Mouse (Mus musculus) limb, embryonic 15.5 days (tissue): ENCODE data around the gene Rbms3. TPM values are rescaled to one million over a fixed set of nuclear protein-coding genes. Genes with fewer than 3 reads are reported as not detected.
A peak's percentile ranks its signal among the peaks of the same experiment; 100 is the strongest.

Experiments used
- ATAC-seq: fragments of 200-750 bp; cut with Nextera tagmentation; 2 replicates; pipeline ENCODE4 v1.8.0; 2017; ENCODE audit warnings: low read depth, moderate TSS enrichment; ENCODE audit not compliant: insufficient number of reproducible peaks, low FRiP score, low TSS enrichment
- H3K27ac ChIP-seq: fragments of 300-500 bp; sonication (generic); 2 replicates; pipeline ENCODE4 v1.5.1; 2015; ENCODE audit warnings: moderate library complexity, mild to moderate bottlenecking, inconsistent platforms
- H3K27me3 ChIP-seq: fragments of 300-500 bp; sonication (generic); 2 replicates; pipeline ENCODE4 v1.6.1; 2015; ENCODE audit warnings: inconsistent platforms
- H3K36me3 ChIP-seq: fragments of 300-500 bp; sonication (generic); 2 replicates; pipeline ENCODE4 v1.6.1; 2015; ENCODE audit warnings: inconsistent platforms
- H3K4me1 ChIP-seq: fragments of 300-500 bp; sonication (generic); 2 replicates; pipeline ENCODE4 v1.6.1; 2015; ENCODE audit warnings: inconsistent platforms
- H3K4me2 ChIP-seq: fragments of 300-500 bp; sonication (generic); 2 replicates; pipeline ENCODE4 v1.6.1; 2015; ENCODE audit warnings: mild to moderate bottlenecking, inconsistent platforms
- H3K4me3 ChIP-seq: fragments of 300-500 bp; sonication (generic); 2 replicates; pipeline ENCODE4 v1.5.1; 2015; ENCODE audit warnings: mild to moderate bottlenecking, inconsistent platforms
- H3K9ac ChIP-seq: fragments of 300-500 bp; sonication (generic); 2 replicates; pipeline ENCODE4 v1.6.1; 2015; ENCODE audit warnings: inconsistent platforms
- H3K9me3 ChIP-seq: fragments of 300-500 bp; sonication (generic); 2 replicates; pipeline ENCODE4 v1.6.1; 2016; ENCODE audit warnings: inconsistent platforms
- WGBS: fragments of 180-500 bp; shearing (Covaris S2); methylation state at CpG from one replicate; pipeline ENCODE4 v1.1.7; 2015; 5-methylcytosine and 5-hydroxymethylcytosine counted together
- polyA plus RNA-seq: library from polyadenylated mRNA; unstranded; fragments of >200 nt; fragmentation: Nextera tagmentation; extraction: Ambion mirVana; gene quantifications from 2 replicates; pipeline ENCODE4 v1.2.1, GENCODE M21; 2015

Gene Rbms3
- polyA plus RNA-seq, 1 experiment from 2014 or later = 99.4 TPM

DNA sequence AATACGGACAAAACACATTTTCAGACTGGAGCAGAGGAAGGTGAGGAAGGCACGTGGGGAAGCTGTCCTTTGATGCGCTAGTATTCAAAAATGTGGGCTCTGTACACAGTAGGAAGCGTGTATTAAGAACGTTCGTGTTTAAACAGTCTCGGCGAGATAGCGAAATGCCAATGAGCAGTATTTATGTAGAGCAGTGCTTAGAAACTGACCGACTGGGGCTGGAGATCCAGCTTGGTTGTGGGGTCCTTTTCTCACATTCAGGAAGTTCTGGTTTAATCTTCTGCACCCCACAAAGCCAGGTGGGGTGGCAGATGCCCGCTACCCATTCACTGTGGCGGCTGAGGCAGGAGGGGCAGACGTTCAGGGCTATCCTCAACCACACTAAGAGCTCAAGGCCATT lies 153.0 kb downstream of the Rbms3 start:
- no peaks in the 10 kb centered on the region for H3K4me1 ChIP-seq
- WGBS = 89% methylated on average over 13 of the region's 13 CpGs
- no peaks in the 10 kb centered on the region for H3K36me3 ChIP-seq
- no peaks in the 10 kb centered on the region for H3K9me3 ChIP-seq
- H3K27me3 ChIP-seq = no peaks in the 10 kb centered on the region
- H3K4me3 ChIP-seq = no peak overlapping the region
- H3K27ac ChIP-seq = no peak overlapping the region
- no peak overlapping the region for H3K4me2 ChIP-seq
- no peak overlapping the region for H3K9ac ChIP-seq
- no peak for ATAC-seq

DNA sequence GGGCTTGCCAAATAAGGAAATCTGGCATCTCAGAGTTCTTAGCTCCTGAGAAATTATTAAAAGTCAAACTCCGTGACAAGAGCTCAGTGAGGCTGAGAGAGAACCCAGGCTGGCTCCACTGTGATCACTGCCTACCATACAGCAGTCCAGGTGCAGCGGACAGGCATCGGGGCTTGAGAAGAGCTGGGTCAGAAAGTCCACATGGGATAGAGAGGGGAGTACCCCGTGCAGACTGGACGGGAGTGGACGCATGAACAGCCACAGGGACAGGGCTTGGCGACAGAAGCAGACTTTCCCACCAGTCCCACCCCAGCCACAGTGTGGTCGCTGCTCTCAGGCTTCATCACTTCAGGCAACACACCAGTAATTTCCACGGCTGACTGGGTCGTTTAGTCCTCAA lies 176.9 kb downstream of the Rbms3 start:
- 0 out of 2 replicates have a peak, but pooled peaks have one; percentile 35 for ATAC-seq
- Histone ChIP-seq H3K9me3 (no peaks in the 10 kb centered on the region), H3K4me1 (peaks cover 4% of the 10 kb centered on the region; the same call in 1 of the 2 replicates), H3K27me3 (no peaks in the 10 kb centered on the region), H3K9ac (no peak overlapping the region), H3K4me2 (no peak overlapping the region), H3K36me3 (no peaks in the 10 kb centered on the region), H3K27ac (no peak overlapping the region), H3K4me3 (no peak overlapping the region)
- WGBS = 64% methylated on average over 10 of the region's 10 CpGs

DNA sequence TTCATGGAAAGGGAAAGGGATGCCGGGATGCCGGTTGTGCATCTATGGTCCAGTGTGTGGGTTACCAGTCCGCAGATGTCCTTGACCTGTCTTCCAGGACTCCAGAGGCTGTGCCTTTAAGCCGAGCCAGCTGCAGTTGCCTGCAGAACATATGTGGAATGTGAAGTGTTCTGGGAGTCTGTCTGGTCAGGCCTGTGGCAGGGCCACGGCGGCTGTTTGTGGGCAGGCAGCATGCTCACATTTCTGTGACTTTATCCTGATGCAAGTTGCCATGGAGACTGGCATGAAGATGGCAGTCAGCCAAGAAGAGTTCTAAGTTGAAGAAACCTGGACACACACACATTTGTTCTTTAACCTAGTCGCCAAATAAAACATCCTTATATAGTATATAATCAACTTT lies 187.1 kb downstream of the Rbms3 start:
- Histone ChIP-seq H3K36me3 (no peaks in the 10 kb centered on the region), H3K9me3 (no peaks in the 10 kb centered on the region), H3K27ac (no peak overlapping the region), H3K4me1 (0 out of 2 replicates have a peak, but pooled peaks cover 4% of the 10 kb centered on the region), H3K27me3 (no peaks in the 10 kb centered on the region), H3K4me2 (no peak overlapping the region), H3K9ac (no peak overlapping the region), H3K4me3 (no peak overlapping the region)
- no peak for ATAC-seq
- WGBS = 42% methylated on average over 7 of the region's 7 CpGs

GRCm38 (mm10) chr9:117435856-117436255 lies 193.9 kb downstream of the Rbms3 start:
- Histone ChIP-seq H3K4me1 (no peaks in the 10 kb centered on the region), H3K9me3 (no peaks in the 10 kb centered on the region), H3K36me3 (no peaks in the 10 kb centered on the region), H3K4me3 (no peak overlapping the region), H3K4me2 (no peak overlapping the region), H3K27me3 (no peaks in the 10 kb centered on the region), H3K9ac (no peak overlapping the region), H3K27ac (no peak overlapping the region)
- no peak for ATAC-seq
- 36% methylated on average over 2 of the region's 2 CpGs for WGBS

GRCm38 (mm10) chr9:117430670-117431069 lies 199.0 kb downstream of the Rbms3 start:
- no peak overlapping the region for H3K4me2 ChIP-seq
- no peak overlapping the region for H3K27ac ChIP-seq
- no peak overlapping the region for H3K9ac ChIP-seq
- H3K4me3 ChIP-seq = no peak overlapping the region
- no peaks in the 10 kb centered on the region for H3K27me3 ChIP-seq
- H3K4me1 ChIP-seq = no peaks in the 10 kb centered on the region
- no peaks in the 10 kb centered on the region for H3K36me3 ChIP-seq
- WGBS = 100% methylated on average over 2 of the region's 2 CpGs
- H3K9me3 ChIP-seq = no peaks in the 10 kb centered on the region
- ATAC-seq = no peak

DNA sequence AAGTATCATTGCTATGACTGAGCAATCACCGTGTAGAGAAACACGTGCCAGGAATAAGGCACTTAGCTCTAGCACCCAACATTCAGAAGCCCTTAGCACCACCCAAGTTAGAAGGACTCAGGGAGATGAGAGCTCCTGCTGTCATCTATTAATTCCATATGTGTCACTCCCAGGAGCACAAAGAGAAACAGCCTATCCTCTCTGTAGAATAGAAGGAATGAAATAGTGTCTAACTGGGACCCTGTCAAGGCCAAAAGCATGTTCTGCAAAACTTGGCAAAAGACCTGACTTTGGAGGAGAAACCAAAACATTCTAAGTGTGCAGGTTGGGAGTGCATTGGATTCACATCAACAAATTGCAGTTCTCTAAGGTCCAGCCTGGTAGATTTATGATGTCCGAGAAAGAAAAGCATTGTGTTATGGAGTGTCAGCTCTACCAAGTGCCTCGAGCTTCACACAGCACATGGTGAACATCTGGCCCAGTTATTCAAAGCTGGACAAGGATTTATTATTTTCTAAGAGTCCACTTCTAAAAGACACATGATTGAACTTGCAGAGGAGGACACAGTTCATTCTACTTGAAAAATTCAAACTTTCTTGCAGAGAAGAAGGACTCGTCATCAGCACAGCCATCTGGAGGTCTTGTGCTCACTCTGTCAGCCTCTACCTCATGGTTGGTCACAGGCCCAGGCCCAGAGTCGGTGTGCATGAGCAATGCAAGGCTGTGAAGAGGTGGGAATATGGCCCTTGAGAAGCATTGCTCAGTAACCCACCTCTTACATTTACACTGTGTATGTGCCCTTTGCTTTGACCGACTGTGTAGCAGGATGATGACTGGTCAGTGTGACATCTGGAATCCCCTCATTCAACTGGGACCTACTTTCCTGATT lies 200.3 kb downstream of the Rbms3 start:
- no peaks in the 10 kb centered on the region for H3K9me3 ChIP-seq
- WGBS = 71% methylated on average over 7 of the region's 7 CpGs
- ATAC-seq = no peak

GRCm38 (mm10) chr9:117423259-117423658 lies 206.5 kb downstream of the Rbms3 start:
- no peak for ATAC-seq

More for the DNA sequence above, 200.3 kb downstream of the Rbms3 start:
- no peak overlapping the region for H3K4me2 ChIP-seq
- no peak overlapping the region for H3K4me3 ChIP-seq
- no peaks in the 10 kb centered on the region for H3K36me3 ChIP-seq
- H3K9ac ChIP-seq = no peak overlapping the region
- H3K4me1 ChIP-seq = no peaks in the 10 kb centered on the region
- no peak overlapping the region for H3K27ac ChIP-seq
- no peaks in the 10 kb centered on the region for H3K27me3 ChIP-seq

DNA sequence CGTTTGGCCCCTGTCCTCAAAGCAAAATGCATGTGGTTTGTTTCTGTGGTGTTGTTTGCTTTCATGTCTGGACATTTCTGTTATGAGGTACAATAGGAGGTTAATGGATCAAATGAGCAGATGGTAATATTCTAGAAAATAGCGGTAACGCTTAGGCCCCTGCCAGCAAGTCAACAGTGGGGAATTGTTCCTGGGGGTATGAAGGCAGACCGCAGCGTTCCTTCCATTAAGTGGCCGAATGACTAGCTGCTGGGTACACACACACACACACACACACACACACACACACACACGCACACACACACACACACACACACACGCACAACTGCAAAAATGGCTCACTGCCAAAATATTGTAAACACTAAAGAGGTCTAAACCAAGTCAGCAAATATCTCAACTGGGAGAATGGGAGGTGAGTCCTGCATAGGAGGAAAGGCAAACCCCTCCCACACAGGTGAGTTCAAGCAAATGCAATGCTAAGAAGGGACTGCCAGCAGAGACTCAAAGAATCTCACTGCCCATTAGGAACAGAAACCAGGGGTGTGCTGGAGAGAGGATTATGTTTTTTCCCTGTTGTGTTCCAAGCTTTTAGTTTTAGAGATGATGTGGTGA lies 209.7 kb downstream of the Rbms3 start:
- WGBS = 52% methylated on average over 8 of the region's 8 CpGs
- no peak overlapping the region for H3K27ac ChIP-seq
- ATAC-seq = no peak
- H3K27me3 ChIP-seq = no peaks in the 10 kb centered on the region
- no peak overlapping the region for H3K9ac ChIP-seq
- H3K4me1 ChIP-seq = no peaks in the 10 kb centered on the region
- no peak overlapping the region for H3K4me3 ChIP-seq
- H3K36me3 ChIP-seq = no peaks in the 10 kb centered on the region
- H3K9me3 ChIP-seq = no peaks in the 10 kb centered on the region
- no peak overlapping the region for H3K4me2 ChIP-seq

More at GRCm38 (mm10) chr9:117423259-117423658, 206.5 kb downstream of the Rbms3 start:
- Histone ChIP-seq H3K9ac (no peak overlapping the region), H3K4me2 (no peak overlapping the region), H3K27ac (no peak overlapping the region), H3K36me3 (no peaks in the 10 kb centered on the region), H3K27me3 (no peaks in the 10 kb centered on the region), H3K4me1 (no peaks in the 10 kb centered on the region), H3K4me3 (no peak overlapping the region), H3K9me3 (no peaks in the 10 kb centered on the region)
- 56% methylated on average over 5 of the region's 5 CpGs for WGBS

DNA sequence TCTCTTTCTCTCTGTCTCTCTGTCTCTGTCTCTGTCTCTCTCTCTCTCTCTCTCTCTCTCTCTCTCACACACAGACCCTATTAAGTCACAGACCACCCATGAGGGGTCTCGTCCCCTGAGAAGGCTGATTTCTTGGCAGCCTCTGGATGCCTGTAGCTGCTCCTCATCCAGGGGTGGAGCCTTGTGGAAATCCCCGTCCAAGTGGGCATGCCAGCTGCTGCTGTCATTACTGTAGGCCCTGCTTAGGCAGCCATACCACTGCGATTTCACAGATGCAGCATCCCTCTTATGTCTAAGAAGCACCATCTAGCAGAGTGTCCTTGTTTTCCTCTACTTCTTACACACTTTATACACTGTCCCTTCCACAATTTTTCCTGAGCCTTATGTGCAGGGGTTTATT lies 216.5 kb downstream of the Rbms3 start:
- H3K4me2 ChIP-seq = no peak overlapping the region
- 38% methylated on average over 3 of the region's 3 CpGs for WGBS
- no peak overlapping the region for H3K9ac ChIP-seq
- H3K4me3 ChIP-seq = no peak overlapping the region
- no peaks in the 10 kb centered on the region for H3K27me3 ChIP-seq
- ATAC-seq = no peak
- no peaks in the 10 kb centered on the region for H3K36me3 ChIP-seq
- no peak overlapping the region for H3K27ac ChIP-seq
- H3K9me3 ChIP-seq = no peaks in the 10 kb centered on the region
- no peaks in the 10 kb centered on the region for H3K4me1 ChIP-seq

GRCm38 (mm10) chr9:117412584-117412983 lies 217.1 kb downstream of the Rbms3 start:
- ATAC-seq = no peak
- WGBS = 51% methylated on average over 2 of the region's 2 CpGs
- H3K9me3 ChIP-seq = no peaks in the 10 kb centered on the region

GRCm38 (mm10) chr9:117404621-117405020 lies 225.1 kb downstream of the Rbms3 start:
- Histone ChIP-seq H3K4me2 (no peak overlapping the region), H3K27ac (no peak overlapping the region), H3K9ac (no peak overlapping the region), H3K9me3 (no peaks in the 10 kb centered on the region), H3K4me3 (no peak overlapping the region), H3K36me3 (no peaks in the 10 kb centered on the region), H3K4me1 (no peaks in the 10 kb centered on the region), H3K27me3 (no peaks in the 10 kb centered on the region)
- ATAC-seq = no peak
- 54% methylated on average over 4 of the region's 4 CpGs for WGBS

More at GRCm38 (mm10) chr9:117412584-117412983, 217.1 kb downstream of the Rbms3 start:
- Histone ChIP-seq H3K4me2 (no peak overlapping the region), H3K27me3 (no peaks in the 10 kb centered on the region), H3K4me1 (no peaks in the 10 kb centered on the region), H3K9ac (no peak overlapping the region), H3K36me3 (no peaks in the 10 kb centered on the region), H3K27ac (no peak overlapping the region), H3K4me3 (no peak overlapping the region)

DNA sequence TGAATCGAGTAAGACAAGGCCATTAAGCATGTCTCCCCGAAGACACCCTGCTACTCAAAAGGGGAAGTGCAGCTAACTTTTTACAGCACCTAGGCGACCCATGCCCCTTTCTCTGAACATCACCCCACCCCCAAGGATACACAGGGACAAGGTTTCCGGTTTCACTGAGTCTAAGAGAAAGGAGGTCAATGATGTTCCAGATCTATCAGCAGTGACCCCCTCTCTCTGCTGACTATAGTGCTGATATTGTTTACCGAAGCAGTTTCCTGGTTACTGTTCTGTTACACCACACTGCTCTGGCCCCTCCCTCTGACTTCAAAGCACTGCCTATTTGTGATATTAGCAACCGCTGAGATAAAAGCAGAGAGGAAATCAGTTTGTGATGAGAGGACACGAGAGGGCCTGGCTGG lies 229.4 kb downstream of the Rbms3 start:
- Histone ChIP-seq H3K4me2 (no peak overlapping the region), H3K27me3 (no peaks in the 10 kb centered on the region), H3K4me1 (no peaks in the 10 kb centered on the region), H3K27ac (no peak overlapping the region), H3K36me3 (no peaks in the 10 kb centered on the region), H3K9ac (no peak overlapping the region), H3K9me3 (no peaks in the 10 kb centered on the region), H3K4me3 (no peak overlapping the region)
- 19% methylated on average over 7 of the region's 7 CpGs for WGBS
- ATAC-seq = no peak
